Mouse (Mus musculus) limb, embryonic 11.5 days (tissue): Measurements from ENCODE around the gene Aff3. TPM values are rescaled to one million over a fixed set of nuclear protein-coding genes. Genes with fewer than 3 reads are reported as not detected.

ENCODE experiments used
- ATAC-seq: fragments of 200-750 bp; cut with Nextera tagmentation; 2 replicates; pipeline ENCODE4 v1.8.0; 2017; ENCODE audit warnings: low read depth; ENCODE audit not compliant: insufficient number of reproducible peaks, low FRiP score, low TSS enrichment
- DNase-seq: peaks from one replicate; pipeline ENCODE4 v3.0.0-alpha.2; 2015; ENCODE audit warnings: low spot score
- H3K27ac ChIP-seq: fragments of 300-500 bp; sonication (generic); replicated peaks from 2 replicates; pipeline ENCODE4 v1.5.1; 2014; ENCODE audit warnings: low read depth, mild to moderate bottlenecking, low read length
- H3K27me3 ChIP-seq: fragments of 300-500 bp; sonication (generic); 2 replicates; pipeline ENCODE4 v1.6.1; 2014; ENCODE audit warnings: mild to moderate bottlenecking, low read length, mixed read lengths; ENCODE audit not compliant: control insufficient read depth, insufficient read depth
- H3K36me3 ChIP-seq: fragments of 300-500 bp; sonication (generic); 2 replicates; pipeline ENCODE4 v1.6.1; 2014; ENCODE audit warnings: mild to moderate bottlenecking, low read length, moderate library complexity, mixed read lengths; ENCODE audit not compliant: control insufficient read depth, insufficient read depth
- H3K4me1 ChIP-seq: fragments of 300-500 bp; sonication (generic); 2 replicates; pipeline ENCODE4 v1.6.1; 2014; ENCODE audit warnings: low read length, mixed read lengths; ENCODE audit not compliant: control insufficient read depth, insufficient read depth
- H3K4me2 ChIP-seq: fragments of 300-500 bp; sonication (generic); 2 replicates; pipeline ENCODE4 v1.6.1; 2014; ENCODE audit warnings: low read depth, mild to moderate bottlenecking, moderate library complexity; ENCODE audit not compliant: severe bottlenecking
- H3K4me3 ChIP-seq: fragments of 300-500 bp; sonication (generic); 2 replicates; pipeline ENCODE4 v1.5.1; 2014; ENCODE audit warnings: low read depth, low read length
- H3K9ac ChIP-seq: fragments of 300-500 bp; sonication (generic); 2 replicates; pipeline ENCODE4 v1.6.1; 2014; ENCODE audit warnings: mild to moderate bottlenecking, low read length
- H3K9me3 ChIP-seq: fragments of 300-500 bp; sonication (generic); 2 replicates; pipeline ENCODE4 v1.6.1; 2016; ENCODE audit warnings: low read length; ENCODE audit not compliant: control insufficient read depth
- WGBS: fragments of 180-500 bp; shearing (Covaris S2); extraction: QIAGEN DNeasy Blood & Tissue Kit; methylation state at CpG from one replicate; pipeline ENCODE4 v1.1.7; 2014; 5-methylcytosine and 5-hydroxymethylcytosine counted together
- polyA plus RNA-seq: library from polyadenylated mRNA; unstranded; fragments of >200 nt; fragmentation: Nextera tagmentation; extraction: Ambion mirVana; gene quantifications from 2 replicates; pipeline ENCODE4 v1.2.1, GENCODE M21; 2014

Aff3 gene
- polyA plus RNA-seq, 1 experiment from 2014 or later: 43.9 TPM

DNA sequence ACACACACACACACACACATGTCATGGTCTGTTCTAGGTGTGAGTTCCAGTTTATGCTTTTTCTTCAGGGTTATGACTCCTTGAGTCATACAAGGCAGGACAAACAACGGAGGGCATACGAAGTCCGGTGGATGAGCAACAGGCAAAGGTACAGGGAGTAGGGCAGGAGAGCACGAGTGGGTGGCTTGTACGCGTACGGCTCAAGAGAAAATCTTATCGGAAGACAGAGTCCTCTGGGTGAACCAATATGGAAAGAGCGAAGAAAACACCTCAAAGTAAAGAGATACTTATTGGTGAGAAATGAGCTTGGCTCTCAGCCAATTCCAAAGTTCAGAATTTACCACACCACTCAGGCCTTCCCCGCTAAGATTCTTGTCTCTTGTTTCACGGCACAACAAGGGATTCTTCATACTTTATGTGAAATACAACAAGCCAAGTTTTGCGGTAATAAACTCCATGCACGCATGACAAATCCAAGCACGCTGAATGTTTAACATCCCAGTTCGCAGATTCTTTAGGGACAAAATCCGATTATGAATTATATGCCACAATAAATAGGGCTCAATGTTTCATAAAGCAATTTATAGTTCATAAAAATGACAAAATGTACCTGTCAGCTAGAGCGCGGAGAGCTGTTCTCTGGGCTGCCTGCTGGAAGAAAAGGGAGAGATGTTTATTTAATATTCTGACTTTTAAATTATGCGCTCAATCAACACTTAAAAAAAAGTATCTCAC lies 412.6 kb downstream of the Aff3 start:
- ATAC-seq (no peak), DNase-seq (no peak)
- no peaks in the 10 kb centered on the region for H3K9me3 ChIP-seq
- WGBS: 92% methylated on average over 19 of the region's 19 CpGs
- H3K4me3 ChIP-seq: no peak overlapping the region
- H3K4me2 ChIP-seq: no peak overlapping the region
- H3K4me1 ChIP-seq: 0 out of 2 replicates have a peak, but pooled peaks cover 3% of the 10 kb centered on the region
- H3K27ac ChIP-seq: no peak overlapping the region
- H3K36me3 ChIP-seq: no peaks in the 10 kb centered on the region
- no peak overlapping the region for H3K9ac ChIP-seq
- H3K27me3 ChIP-seq: no peaks in the 10 kb centered on the region

DNA sequence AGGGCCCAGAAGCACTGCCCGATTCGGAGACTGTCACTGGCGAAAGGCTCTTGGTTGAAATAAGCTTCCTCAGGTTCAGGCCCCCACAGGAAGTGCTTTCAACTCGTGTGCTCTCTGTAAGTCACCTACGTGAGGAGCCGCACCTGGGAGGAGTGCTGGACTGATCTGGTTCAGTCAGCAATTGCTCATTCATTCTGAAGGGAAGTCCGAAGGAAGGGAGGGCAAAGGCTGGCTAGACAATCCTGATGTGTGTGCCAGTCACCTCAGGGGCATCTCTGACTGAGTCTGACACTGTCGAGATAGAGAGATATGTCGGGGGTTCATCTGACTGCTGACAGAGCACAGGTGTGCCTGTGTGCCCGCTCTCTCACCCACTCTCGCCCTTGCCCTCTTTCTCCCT lies 413.3 kb downstream of the Aff3 start:
- Histone ChIP-seq H3K27ac (no peak overlapping the region), H3K4me3 (no peak overlapping the region), H3K4me1 (0 out of 2 replicates have a peak, but pooled peaks cover 3% of the 10 kb centered on the region), H3K4me2 (no peak overlapping the region), H3K9ac (no peak overlapping the region), H3K9me3 (no peaks in the 10 kb centered on the region), H3K27me3 (no peaks in the 10 kb centered on the region), H3K36me3 (no peaks in the 10 kb centered on the region)
- no peak for DNase-seq
- ATAC-seq: no peak
- 90% methylated on average over 11 of the region's 11 CpGs for WGBS

DNA sequence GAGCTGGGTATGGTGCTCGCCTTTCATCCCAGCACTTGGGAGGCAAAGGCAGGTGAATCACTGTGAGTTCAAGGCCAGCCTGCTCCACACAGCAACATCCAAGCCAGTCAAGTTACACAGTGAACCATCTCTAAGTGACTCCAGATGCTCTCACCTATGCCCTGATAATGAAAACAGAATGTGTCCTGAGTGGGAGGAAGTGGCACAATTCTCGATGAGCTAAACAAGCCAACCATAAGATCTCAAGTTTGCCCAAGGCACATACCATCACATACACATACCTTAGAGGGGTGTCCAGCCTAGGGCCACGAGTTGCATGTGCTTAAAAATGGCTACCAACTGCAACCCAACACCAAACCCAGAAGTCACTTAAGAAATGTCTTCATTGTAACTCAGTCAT lies 414.5 kb downstream of the Aff3 start:
- Histone ChIP-seq H3K27ac (no peak overlapping the region), H3K9ac (no peak overlapping the region), H3K36me3 (no peaks in the 10 kb centered on the region), H3K27me3 (no peaks in the 10 kb centered on the region), H3K4me2 (no peak overlapping the region), H3K4me1 (0 out of 2 replicates have a peak, but pooled peaks cover 3% of the 10 kb centered on the region), H3K4me3 (no peak overlapping the region), H3K9me3 (no peaks in the 10 kb centered on the region)
- 60% methylated on average over 3 of the region's 3 CpGs for WGBS
- no peak for ATAC-seq
- no peak for DNase-seq

DNA sequence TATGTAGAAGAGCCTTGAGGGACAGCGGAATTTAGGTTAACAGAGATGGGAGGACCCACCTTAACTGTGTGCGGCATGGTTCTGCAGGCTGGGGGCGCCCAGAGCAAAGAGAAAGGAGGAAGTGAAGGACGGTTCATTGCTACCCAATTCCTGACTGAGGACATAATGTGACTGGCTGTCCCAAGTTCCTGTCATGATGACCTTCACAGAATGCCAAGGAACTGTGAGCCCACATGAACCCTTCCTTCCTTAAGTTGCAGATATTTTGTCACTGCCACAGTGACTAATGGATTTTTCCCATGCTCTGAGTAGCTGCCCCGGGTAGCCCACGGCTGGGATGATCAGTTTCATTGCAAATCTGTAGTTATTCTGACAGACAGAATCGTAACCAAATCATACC lies 415.2 kb downstream of the Aff3 start:
- H3K4me3 ChIP-seq: no peak overlapping the region
- no peaks in the 10 kb centered on the region for H3K27me3 ChIP-seq
- 78% methylated on average over 7 of the region's 7 CpGs for WGBS
- no peak overlapping the region for H3K9ac ChIP-seq
- no peaks in the 10 kb centered on the region for H3K36me3 ChIP-seq
- peaks cover 3% of the 10 kb centered on the region; the same call in 1 of the 2 replicates for H3K4me1 ChIP-seq
- no peak for ATAC-seq
- no peak for DNase-seq
- H3K27ac ChIP-seq: no peak overlapping the region
- H3K4me2 ChIP-seq: no peak overlapping the region
- no peaks in the 10 kb centered on the region for H3K9me3 ChIP-seq

DNA sequence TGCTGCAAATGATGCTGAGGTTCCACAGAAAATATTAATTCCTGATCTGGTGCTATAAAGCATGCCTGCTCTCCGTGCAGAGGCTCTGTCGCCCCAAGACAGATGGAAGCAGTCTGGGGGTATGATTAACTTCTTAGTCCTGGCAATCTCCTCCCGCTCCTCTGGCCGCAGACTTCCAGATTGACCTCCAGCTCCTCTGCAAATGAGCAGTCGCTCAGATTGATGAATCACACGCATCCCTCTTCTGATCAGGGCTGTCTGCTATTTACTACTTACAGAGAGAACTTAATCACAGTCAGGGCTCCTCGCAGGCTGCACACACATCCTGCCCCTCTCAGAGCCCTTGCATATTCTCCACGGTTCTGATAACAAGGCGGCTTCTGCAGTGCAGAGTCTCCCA lies 416.7 kb downstream of the Aff3 start:
- Histone ChIP-seq H3K9me3 (no peaks in the 10 kb centered on the region), H3K9ac (no peak overlapping the region), H3K4me2 (no peak overlapping the region), H3K27me3 (no peaks in the 10 kb centered on the region), H3K4me3 (no peak overlapping the region), H3K27ac (no peak overlapping the region), H3K36me3 (no peaks in the 10 kb centered on the region), H3K4me1 (peaks cover 3% of the 10 kb centered on the region; the same call in 1 of the 2 replicates)
- WGBS: 9% methylated on average over 9 of the region's 9 CpGs
- ATAC-seq (no peak), DNase-seq (no peak)

DNA sequence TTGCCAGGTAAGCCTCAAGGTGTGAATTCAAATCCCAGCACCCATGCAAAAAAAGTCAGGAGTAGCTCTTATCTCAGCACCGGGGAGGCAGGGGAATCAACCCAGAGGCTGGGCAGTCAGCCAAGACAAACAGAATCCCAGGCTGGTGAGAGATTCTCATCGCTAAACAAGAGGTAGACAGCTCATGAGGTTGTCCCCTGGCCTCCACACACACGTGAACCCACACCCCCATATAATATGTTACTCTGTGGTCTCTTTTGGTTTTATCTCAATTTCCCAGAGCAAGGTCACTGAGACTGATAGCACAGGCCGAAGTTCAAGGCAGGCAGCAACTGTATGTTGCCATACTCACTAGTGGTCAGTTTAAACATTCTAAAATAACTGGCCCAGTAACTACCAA lies 422.2 kb downstream of the Aff3 start:
- no peaks in the 10 kb centered on the region for H3K36me3 ChIP-seq
- peaks cover 2% of the 10 kb centered on the region; the same call in 1 of the 2 replicates for H3K4me1 ChIP-seq
- H3K4me2 ChIP-seq: no peak overlapping the region
- DNase-seq (no peak), ATAC-seq (no peak)
- H3K27ac ChIP-seq: no peak overlapping the region
- no peak overlapping the region for H3K9ac ChIP-seq
- 65% methylated on average over 4 of the region's 4 CpGs for WGBS
- no peaks in the 10 kb centered on the region for H3K9me3 ChIP-seq
- H3K4me3 ChIP-seq: no peak overlapping the region
- H3K27me3 ChIP-seq: no peaks in the 10 kb centered on the region

DNA sequence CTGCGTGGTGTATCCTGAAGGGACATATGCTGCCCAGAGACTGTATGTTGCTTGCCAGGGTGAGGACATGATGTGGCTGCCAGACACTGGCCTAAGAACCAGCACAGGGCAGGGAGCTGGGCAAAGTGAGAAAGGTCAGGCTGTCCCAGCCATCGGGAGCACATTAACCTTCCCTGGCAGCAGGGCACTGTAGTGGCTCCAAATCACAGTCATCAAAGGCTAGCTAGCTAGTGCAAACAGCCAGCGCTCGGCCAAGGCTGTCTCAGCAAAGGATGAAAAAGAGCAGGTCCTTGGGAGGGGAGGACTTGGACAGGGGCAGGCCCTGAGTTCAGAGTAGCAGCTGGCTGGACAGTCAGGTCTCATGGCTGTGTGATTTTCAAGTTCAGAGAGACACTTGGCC lies 423.0 kb downstream of the Aff3 start:
- ATAC-seq (no peak), DNase-seq (no peak)
- Histone ChIP-seq H3K27me3 (no peaks in the 10 kb centered on the region), H3K9ac (no peak overlapping the region), H3K4me3 (no peak overlapping the region), H3K4me1 (peaks cover 2% of the 10 kb centered on the region; the same call in 1 of the 2 replicates), H3K4me2 (no peak overlapping the region), H3K27ac (no peak overlapping the region), H3K36me3 (no peaks in the 10 kb centered on the region), H3K9me3 (no peaks in the 10 kb centered on the region)
- WGBS: 42% methylated on average over 4 of the region's 4 CpGs

DNA sequence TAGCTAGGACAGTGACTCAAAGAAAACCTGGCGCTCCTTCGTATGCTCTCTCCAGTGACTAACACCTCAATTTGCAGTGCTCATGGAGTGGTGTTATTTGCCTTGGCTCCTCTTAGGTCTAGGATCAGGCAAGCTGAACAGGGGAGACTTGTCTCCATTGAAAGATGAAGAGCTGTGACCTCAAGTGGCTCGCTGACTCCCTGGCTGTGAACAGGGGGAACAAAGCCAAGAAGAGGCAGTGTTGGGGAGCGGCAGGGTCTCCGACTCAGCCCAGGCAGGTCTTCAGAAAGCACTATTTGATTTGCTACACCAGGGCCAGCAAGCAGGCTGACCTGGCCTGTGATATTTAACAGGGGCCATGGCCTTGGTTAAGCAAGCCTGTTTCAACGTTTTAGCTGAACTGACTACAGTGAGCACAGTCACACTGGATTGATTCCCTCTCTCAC lies 423.5 kb downstream of the Aff3 start:
- no peaks in the 10 kb centered on the region for H3K27me3 ChIP-seq
- H3K9ac ChIP-seq: no peak overlapping the region
- 75% methylated on average over 6 of the region's 6 CpGs for WGBS
- DNase-seq: no peak
- no peak overlapping the region for H3K4me3 ChIP-seq
- H3K9me3 ChIP-seq: no peaks in the 10 kb centered on the region
- no peak overlapping the region for H3K27ac ChIP-seq
- no peaks in the 10 kb centered on the region for H3K36me3 ChIP-seq
- peaks cover 2% of the 10 kb centered on the region; the same call in 1 of the 2 replicates for H3K4me1 ChIP-seq
- no peak for ATAC-seq
- H3K4me2 ChIP-seq: no peak overlapping the region
